Mouse (Mus musculus) MEL (cell line): Measurements from ENCODE around the gene Hoxb7. TPM values are rescaled to one million over a fixed set of nuclear protein-coding genes. Genes with fewer than 3 reads are reported as not detected.

ENCODE experiments used
- DNase-seq: peaks from one replicate; pipeline ENCODE4 v3.0.0; 2011; ENCODE audit warnings: low read depth, low spot score
- H3K27ac ChIP-seq: 2 replicates; pipeline ENCODE4 v1.5.1; 2012; ENCODE audit warnings: low read depth, mild to moderate bottlenecking, control low read depth, low read length, moderate library complexity; ENCODE audit not compliant: control insufficient read depth
- H3K27me3 ChIP-seq, 2 experiments: fragments of 150-350 bp in 1 of 2; sonication (generic) in 1 of 2; 2 replicates each; pipeline ENCODE4 v1.6.1; 2012; ENCODE audit warnings: low read length in 2 of 2, mild to moderate bottlenecking in 2 of 2, improper control_type of control experiment in 1 of 2, moderate library complexity in 1 of 2; ENCODE audit not compliant: insufficient read depth in 2 of 2, control insufficient read depth in 1 of 2
- H3K36me3 ChIP-seq, 2 experiments: 2 replicates each; pipeline ENCODE4 v1.6.1; 2012 to 2014; ENCODE audit warnings: low read length in 2 of 2, improper control_type of control experiment in 1 of 2, inconsistent platforms in 1 of 2, mild to moderate bottlenecking in 1 of 2; ENCODE audit not compliant: insufficient read depth in 2 of 2, control insufficient read depth in 1 of 2
- H3K4me1 ChIP-seq, 2 experiments: fragments of 150-350 bp in 1 of 2; sonication (generic) in 1 of 2; 2 replicates each; pipeline ENCODE4 v1.6.1; 2012; ENCODE audit warnings: low read length in 2 of 2, improper control_type of control experiment in 1 of 2, mild to moderate bottlenecking in 1 of 2; ENCODE audit not compliant: insufficient read depth in 2 of 2, control insufficient read depth in 1 of 2
- H3K4me3 ChIP-seq, 2 experiments: fragments of 150-350 bp in 1 of 2; sonication (generic) in 1 of 2; 2 replicates each; pipeline ENCODE4 v1.5.1; 2012; ENCODE audit warnings: low read depth in 2 of 2, low read length in 2 of 2, mild to moderate bottlenecking in 2 of 2, moderate library complexity in 2 of 2, control low read depth in 1 of 2, improper control_type of control experiment in 1 of 2; ENCODE audit not compliant: control insufficient read depth in 1 of 2, insufficient read depth in 1 of 2
- H3K79me2 ChIP-seq: 2 replicates; pipeline ENCODE4 v1.6.1; 2012; ENCODE audit warnings: mild to moderate bottlenecking, low read length, moderate library complexity; ENCODE audit not compliant: control insufficient read depth, poor library complexity, insufficient read depth
- H3K9ac ChIP-seq: 2 replicates; pipeline ENCODE4 v1.6.1; 2012; ENCODE audit warnings: low read depth, mild to moderate bottlenecking, control low read depth, low read length, moderate library complexity; ENCODE audit not compliant: control insufficient read depth, poor library complexity, severe bottlenecking
- H3K9me3 ChIP-seq: fragments of 150-350 bp; sonication (generic); replicated peaks from 2 replicates; pipeline ENCODE4 v1.6.1; 2012; ENCODE audit warnings: mild to moderate bottlenecking, low read length, improper control_type of control experiment, moderate library complexity; ENCODE audit not compliant: insufficient read depth
- BHLHE40 ChIP-seq: IDR thresholded peaks from 2 replicates; pipeline ENCODE4 v1.6.1; 2012; ENCODE audit warnings: low read depth, mild to moderate bottlenecking, inconsistent platforms, low read length, improper control_type of control experiment, borderline replicate concordance
- E2F4 ChIP-seq: IDR thresholded peaks from 2 replicates; pipeline ENCODE4 v1.6.1; 2011; ENCODE audit warnings: low read depth, low read length, improper control_type of control experiment, borderline replicate concordance
- ELF1 ChIP-seq: IDR thresholded peaks from 2 replicates; pipeline ENCODE4 v1.6.1; 2014; ENCODE audit warnings: low read depth, mild to moderate bottlenecking, inconsistent platforms, low read length, improper control_type of control experiment, moderate library complexity
- GABPA ChIP-seq: IDR thresholded peaks from 2 replicates; pipeline ENCODE4 v1.6.1; 2012; ENCODE audit warnings: low read depth, mild to moderate bottlenecking, inconsistent platforms, low read length, improper control_type of control experiment, moderate library complexity
- GATA1 ChIP-seq: IDR thresholded peaks from 2 replicates; pipeline ENCODE4 v1.6.1; 2011; ENCODE audit warnings: low read depth, low read length, improper control_type of control experiment
- HCFC1 ChIP-seq: IDR thresholded peaks from 2 replicates; pipeline ENCODE4 v1.6.1; 2012; ENCODE audit warnings: low read depth, mild to moderate bottlenecking, inconsistent platforms, low read length, improper control_type of control experiment, moderate library complexity
- JUND ChIP-seq: IDR thresholded peaks from 2 replicates; pipeline ENCODE4 v1.6.1; 2011; ENCODE audit warnings: low read depth, mild to moderate bottlenecking, improper control_type of control experiment, low read length
- MAX ChIP-seq: IDR thresholded peaks from 2 replicates; pipeline ENCODE4 v1.6.1; 2011; ENCODE audit warnings: low read length, improper control_type of control experiment
- MEF2A ChIP-seq: IDR thresholded peaks from 2 replicates; pipeline ENCODE4 v1.6.1; 2014; ENCODE audit warnings: low read depth, mild to moderate bottlenecking, inconsistent platforms, low read length, improper control_type of control experiment; ENCODE audit not compliant: poor library complexity, insufficient replicate concordance, severe bottlenecking; ENCODE audit errors: extremely low read depth
- MYC ChIP-seq: IDR thresholded peaks from 2 replicates; pipeline ENCODE4 v1.6.1; 2011; ENCODE audit warnings: low read depth, mild to moderate bottlenecking, low read length, improper control_type of control experiment, moderate library complexity
- NRF1 ChIP-seq: IDR thresholded peaks from 2 replicates; pipeline ENCODE4 v1.6.1; 2014; ENCODE audit warnings: low read depth, mild to moderate bottlenecking, inconsistent platforms, low read length, improper control_type of control experiment, moderate library complexity; ENCODE audit not compliant: poor library complexity, insufficient read depth, severe bottlenecking
- POLR2A ChIP-seq, 2 experiments: IDR thresholded peaks; 2 replicates each; pipeline ENCODE4 v1.6.1; 2011 to 2012; ENCODE audit warnings: low read length in 2 of 2, mild to moderate bottlenecking in 2 of 2, control low read depth in 1 of 2, improper control_type of control experiment in 1 of 2, low read depth in 1 of 2, moderate library complexity in 1 of 2; ENCODE audit not compliant: control insufficient read depth in 1 of 2, insufficient read depth in 1 of 2, poor library complexity in 1 of 2
- POLR2AphosphoS2 ChIP-seq: IDR thresholded peaks from 2 replicates; pipeline ENCODE4 v1.6.1; 2011; ENCODE audit warnings: low read length, improper control_type of control experiment
- RAD21 ChIP-seq: IDR thresholded peaks from 2 replicates; pipeline ENCODE4 v1.6.1; 2011; ENCODE audit warnings: mild to moderate bottlenecking, low read depth, low read length, improper control_type of control experiment
- RCOR1 ChIP-seq: IDR thresholded peaks from 2 replicates; pipeline ENCODE4 v1.6.1; 2012; ENCODE audit warnings: low read depth, mild to moderate bottlenecking, inconsistent platforms, low read length, improper control_type of control experiment
- SIN3A ChIP-seq: IDR thresholded peaks from 2 replicates; pipeline ENCODE4 v1.6.1; 2012; ENCODE audit warnings: low read length, improper control_type of control experiment, inconsistent platforms
- SMC3 ChIP-seq: IDR thresholded peaks from 2 replicates; pipeline ENCODE4 v1.6.1; 2011; ENCODE audit warnings: low read depth, low read length, improper control_type of control experiment
- TCF12 ChIP-seq: IDR thresholded peaks from 2 replicates; pipeline ENCODE4 v1.6.1; 2014; ENCODE audit warnings: low read depth, mild to moderate bottlenecking, inconsistent platforms, low read length, improper control_type of control experiment, moderate library complexity
- polyA plus RNA-seq, 2 experiments: library from polyadenylated mRNA; stranded (reverse) in 1 of 2; unstranded in 1 of 2; fragments of >175 nt in 1 of 2; fragments of >200 nt in 1 of 2; gene quantifications; 2 replicates each; pipeline versions ENCODE4 v1.2.1 to v1.2.4; 2012; ENCODE audit warnings: low replicate concordance in 2 of 2, low read depth in 1 of 2; ENCODE audit not compliant: insufficient read length in 2 of 2, insufficient read depth in 1 of 2, missing spikeins in 1 of 2
- total RNA-seq: library from RNA; depleted of rRNA; stranded (reverse); fragments of 300-350 nt; gene quantifications from 2 replicates; pipeline ENCODE4 v1.2.3, GENCODE M21; 2012

Gene Hoxb7
- total and polyA plus RNA-seq, 3 experiments = not detected

DNA sequence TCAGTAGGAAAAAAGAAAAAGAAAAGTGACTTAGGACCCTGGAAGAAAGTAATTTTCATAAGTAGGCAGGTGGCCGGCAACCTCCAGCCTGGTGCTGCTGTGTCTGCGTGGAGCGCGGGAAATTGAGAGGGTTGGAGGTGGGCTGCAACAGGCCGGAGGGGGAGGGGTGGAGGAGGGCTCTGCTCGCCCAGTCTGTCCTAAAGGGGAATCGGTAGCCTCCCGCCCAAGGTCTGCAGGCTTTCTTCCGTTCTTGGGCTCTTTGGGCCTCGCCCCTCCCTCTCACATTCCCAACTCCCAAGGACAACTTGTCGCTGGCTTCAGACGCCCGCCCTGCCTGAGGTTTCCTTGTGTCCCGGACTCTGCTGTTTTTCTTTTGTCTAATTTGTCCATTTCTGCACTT, 35.5 kb upstream of the Hoxb7 start:
- H3K9ac ChIP-seq = no peak overlapping the region
- no peak overlapping the region for H3K27ac ChIP-seq
- no peaks in the 10 kb centered on the region for H3K4me1 ChIP-seq
- no peaks in the 10 kb centered on the region for H3K79me2 ChIP-seq
- H3K27me3 ChIP-seq = peaks cover under 1 to 10% of the 10 kb centered on the region in 2 experiments; a peak in 3 of 4 replicates
- H3K9me3 ChIP-seq = no peaks in the 10 kb centered on the region
- TF ChIP-seq TCF12 = no peak
- no peak for TF ChIP-seq BHLHE40
- no peak for TF ChIP-seq MYC
- TF ChIP-seq GATA1 = no peak
- no peak for TF ChIP-seq MAX
- no peak for TF ChIP-seq NRF1
- TF ChIP-seq E2F4 = no peak
- TF ChIP-seq JUND = no peak
- no peak for TF ChIP-seq POLR2AphosphoS2
- TF ChIP-seq HCFC1 = no peak
- no peak for TF ChIP-seq RAD21
- no peak for TF ChIP-seq SIN3A
- no peak for TF ChIP-seq RCOR1
- no peak for TF ChIP-seq MEF2A
- no peak for DNase-seq
- no peaks in the 10 kb centered on the region for H3K36me3 ChIP-seq
- H3K4me3 ChIP-seq = no peak overlapping the region

DNA sequence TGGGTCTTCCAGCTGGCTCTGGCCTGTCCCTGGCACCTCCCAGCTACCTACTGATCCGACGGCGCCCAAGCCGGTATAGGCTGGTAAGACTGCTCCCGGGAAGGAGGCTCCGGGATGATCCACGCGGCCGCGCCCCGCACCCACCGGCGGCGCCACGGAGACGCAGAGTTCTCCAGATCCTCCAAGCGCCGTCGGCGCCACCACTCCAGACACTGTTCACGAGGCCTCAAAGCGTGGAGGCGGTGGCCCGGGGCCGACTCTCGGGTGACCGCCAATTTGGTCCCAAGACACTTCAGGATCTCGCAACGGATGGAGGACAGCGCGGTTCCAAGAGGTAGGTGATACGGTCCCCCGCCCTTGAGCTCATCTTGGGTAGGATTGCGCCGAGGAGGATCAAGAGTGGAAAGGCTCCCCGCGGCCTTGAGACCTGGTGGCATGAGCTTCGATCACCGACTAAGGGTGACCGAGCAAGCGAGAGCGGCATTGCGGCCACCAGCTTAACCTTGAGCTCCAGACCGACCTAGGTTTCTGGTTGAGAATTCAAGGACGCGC, 34.9 kb upstream of the Hoxb7 start:
- H3K4me3 ChIP-seq = no peak overlapping the region
- H3K27me3 ChIP-seq = peaks cover 0 to 10% of the 10 kb centered on the region in 2 experiments; a peak in 3 of 4 replicates
- H3K9ac ChIP-seq = no peak overlapping the region

More for the DNA sequence above, 34.9 kb upstream of the Hoxb7 start:
- no peaks in the 10 kb centered on the region for H3K79me2 ChIP-seq
- TF ChIP-seq SMC3 (no peak), MYC (no peak), MEF2A (no peak), POLR2A (IDR thresholded peaks at IDR 0.05; ENCODE audit: control insufficient read depth in 1 of 2, insufficient read depth in 1 of 2, low read depth in 1 of 2, low read length in 2 of 2, poor library complexity in 1 of 2) (no peak), GABPA (no peak), RAD21 (no peak), ELF1 (no peak)
- no peaks in the 10 kb centered on the region for H3K9me3 ChIP-seq
- H3K27ac ChIP-seq = no peak overlapping the region
- H3K36me3 ChIP-seq = no peaks in the 10 kb centered on the region
- no peak for DNase-seq
- H3K4me1 ChIP-seq = no peaks in the 10 kb centered on the region
